Mouse (Mus musculus) brown adipose tissue, adult 24 weeks (tissue): ENCODE results near the gene Itgb3bp. TPM values are rescaled to one million over a fixed set of nuclear protein-coding genes. Genes with fewer than 3 reads are reported as not detected.

ENCODE experiments used
- H3K27ac ChIP-seq: fragments of 200-500 bp; replicated peaks from 2 replicates; pipeline ENCODE4 v1.5.1; 2012; ENCODE audit warnings: low read depth, mild to moderate bottlenecking, low read length
- H3K4me1 ChIP-seq: fragments of 200-500 bp; 2 replicates; pipeline ENCODE4 v1.6.1; 2012; ENCODE audit warnings: low read length, mixed read lengths; ENCODE audit not compliant: control insufficient read depth, insufficient read depth, insufficient read length
- H3K4me3 ChIP-seq: fragments of 200-500 bp; 2 replicates; pipeline ENCODE4 v1.5.1; 2012; ENCODE audit warnings: low read depth, mild to moderate bottlenecking, low read length, moderate library complexity; ENCODE audit not compliant: insufficient read depth
- polyA plus RNA-seq: library from polyadenylated mRNA; stranded (reverse); fragments of >200 nt; gene quantifications from 2 replicates; pipeline ENCODE4 v1.2.4, GENCODE M21; 2012; ENCODE audit not compliant: missing spikeins, insufficient read depth, insufficient read length

Gene Itgb3bp
- polyA plus RNA-seq, 1 experiment: 18.2 TPM

DNA sequence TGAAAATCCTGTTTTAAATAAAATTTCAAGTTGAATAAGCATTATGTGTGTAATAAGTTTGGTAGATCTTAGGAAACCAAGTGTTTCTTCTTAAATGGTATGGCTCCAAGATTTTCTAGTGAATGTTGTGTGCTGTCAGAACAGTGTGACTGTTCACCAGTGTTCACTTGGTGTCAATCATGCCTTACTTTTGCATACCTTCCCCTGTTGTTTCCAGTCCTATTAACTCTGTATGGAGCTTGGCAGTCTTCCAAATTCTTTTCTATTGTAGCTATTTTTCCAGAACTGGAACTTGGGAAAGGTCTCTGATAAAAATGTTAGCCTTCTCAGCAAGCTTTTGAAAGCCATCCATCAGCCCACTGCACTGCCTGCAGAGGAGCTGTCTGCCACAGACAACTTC is 47.2 kb downstream of the Itgb3bp start:
- Histone ChIP-seq H3K4me3 (no peak overlapping the region), H3K4me1 (no peaks in the 10 kb centered on the region), H3K27ac (no peak overlapping the region)

DNA sequence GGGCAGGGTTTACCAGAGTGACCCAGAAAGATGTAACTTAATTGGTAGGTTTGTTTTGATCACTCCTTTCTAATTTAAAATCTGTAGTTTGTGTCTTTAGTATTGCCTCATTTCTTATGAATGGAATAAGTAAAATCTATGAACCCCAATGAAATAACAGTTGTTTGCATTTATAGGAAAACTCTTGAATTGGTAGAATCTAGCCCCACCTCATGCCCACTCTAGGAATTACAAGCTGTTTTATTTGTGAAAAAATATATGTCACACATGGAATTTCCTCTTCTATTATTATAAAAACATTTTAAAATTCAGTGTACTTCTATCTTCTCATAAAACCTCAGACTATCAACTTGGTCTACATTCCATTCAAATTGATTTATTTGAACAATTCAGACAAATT is 47.7 kb downstream of the Itgb3bp start:
- Histone ChIP-seq H3K27ac (no peak overlapping the region), H3K4me3 (no peak overlapping the region), H3K4me1 (no peaks in the 10 kb centered on the region)

DNA sequence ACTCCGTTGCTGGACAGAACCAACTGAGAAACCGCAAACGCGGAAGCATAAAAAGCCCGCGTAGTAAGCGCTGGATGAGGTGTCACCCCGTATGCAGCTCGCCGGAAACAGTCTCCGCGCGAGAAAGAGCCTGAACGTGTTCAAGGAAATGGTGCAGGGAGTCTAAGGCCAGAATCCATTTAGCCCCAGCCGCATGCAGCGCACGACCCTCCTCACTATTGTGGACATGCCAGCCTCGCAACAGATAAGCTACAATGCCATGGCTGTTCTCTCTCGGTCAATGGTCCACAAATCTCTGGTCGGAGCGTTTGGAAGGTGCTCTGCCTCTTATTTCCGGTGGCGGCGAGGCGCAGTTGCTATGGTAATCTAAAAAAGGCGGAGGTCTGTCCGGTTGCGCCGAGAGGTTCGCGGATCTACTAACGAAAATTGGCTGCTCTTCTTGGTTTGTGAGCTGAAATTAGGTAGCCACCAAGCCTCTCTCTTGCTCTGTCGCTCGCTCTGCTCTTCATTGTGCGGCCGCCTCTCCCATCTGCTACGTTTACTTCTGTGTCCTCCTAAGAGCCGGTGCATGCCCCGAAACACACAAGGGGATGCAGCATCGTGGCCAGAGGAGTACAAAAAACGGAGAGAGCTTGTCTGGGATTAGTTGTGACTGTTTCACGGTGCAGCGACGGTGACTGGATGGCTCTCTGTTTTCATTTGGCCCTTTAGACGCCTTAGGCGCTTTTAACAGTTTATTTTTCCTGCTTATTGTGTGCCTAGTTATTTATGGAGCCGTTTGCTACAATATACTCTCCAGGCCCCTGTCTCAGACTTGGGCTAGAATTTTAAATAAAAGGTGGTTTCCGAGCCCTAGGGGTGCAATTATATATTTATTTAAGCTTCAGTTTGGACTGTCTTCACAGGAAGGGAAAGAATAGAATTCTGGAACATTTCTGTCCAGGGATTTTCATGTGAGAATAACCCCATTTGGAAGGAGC is 100.2 kb downstream of the Itgb3bp start, which contains the start of gene Efcab7:
Gene Efcab7, plus strand, starts transcription at position 105 of the 980 bp plus-strand sequence.
- Histone ChIP-seq H3K4me3 (peak within 1 kb of the TSS; percentile 85), H3K4me1 (no peaks in the 10 kb centered on the region), H3K27ac (0 out of 2 replicates have a peak within 1 kb of the TSS, but pooled peaks have one; percentile 61)

DNA sequence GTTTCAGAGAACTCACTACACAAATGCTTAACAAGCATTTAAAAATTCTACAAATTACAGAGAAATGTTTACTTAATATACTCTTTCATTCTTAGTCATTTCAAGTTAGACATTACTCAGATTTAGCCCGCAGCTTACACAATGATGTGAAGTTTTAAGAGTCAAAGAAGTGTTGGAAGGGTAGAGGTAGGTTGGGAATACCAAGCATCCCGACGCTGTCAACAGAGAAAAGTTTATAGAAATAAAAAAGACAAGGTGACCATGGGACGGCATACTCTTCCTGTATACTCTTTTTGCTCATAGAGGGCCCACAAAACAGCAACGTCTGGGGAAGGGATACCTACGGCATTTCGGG is 100.9 kb downstream of the Itgb3bp start:
- H3K4me1 ChIP-seq: no peaks in the 10 kb centered on the region
- H3K27ac ChIP-seq: no peak overlapping the region
- peak overlapping the region; percentile 85 for H3K4me3 ChIP-seq

DNA sequence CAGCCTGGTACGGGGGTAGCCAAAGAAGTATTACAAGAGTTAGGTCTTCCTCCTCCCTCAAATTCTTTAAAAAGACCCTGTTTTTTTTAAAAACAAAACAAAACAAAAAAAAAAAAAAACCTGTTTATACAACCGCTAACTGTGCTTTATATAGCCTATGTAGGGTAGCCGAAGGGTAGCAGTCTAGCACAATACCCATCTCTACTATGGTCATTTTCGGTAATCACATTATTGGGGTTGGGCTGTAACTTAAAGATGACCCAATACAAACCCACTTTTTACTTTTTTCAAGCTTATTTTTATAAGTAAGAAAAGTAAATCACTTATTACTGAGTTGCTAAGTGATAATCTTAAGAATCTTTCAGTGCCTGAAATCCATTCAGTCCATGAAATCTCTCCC is 101.3 kb downstream of the Itgb3bp start:
- Histone ChIP-seq H3K4me3 (no peak overlapping the region), H3K4me1 (no peaks in the 10 kb centered on the region), H3K27ac (no peak overlapping the region)

DNA sequence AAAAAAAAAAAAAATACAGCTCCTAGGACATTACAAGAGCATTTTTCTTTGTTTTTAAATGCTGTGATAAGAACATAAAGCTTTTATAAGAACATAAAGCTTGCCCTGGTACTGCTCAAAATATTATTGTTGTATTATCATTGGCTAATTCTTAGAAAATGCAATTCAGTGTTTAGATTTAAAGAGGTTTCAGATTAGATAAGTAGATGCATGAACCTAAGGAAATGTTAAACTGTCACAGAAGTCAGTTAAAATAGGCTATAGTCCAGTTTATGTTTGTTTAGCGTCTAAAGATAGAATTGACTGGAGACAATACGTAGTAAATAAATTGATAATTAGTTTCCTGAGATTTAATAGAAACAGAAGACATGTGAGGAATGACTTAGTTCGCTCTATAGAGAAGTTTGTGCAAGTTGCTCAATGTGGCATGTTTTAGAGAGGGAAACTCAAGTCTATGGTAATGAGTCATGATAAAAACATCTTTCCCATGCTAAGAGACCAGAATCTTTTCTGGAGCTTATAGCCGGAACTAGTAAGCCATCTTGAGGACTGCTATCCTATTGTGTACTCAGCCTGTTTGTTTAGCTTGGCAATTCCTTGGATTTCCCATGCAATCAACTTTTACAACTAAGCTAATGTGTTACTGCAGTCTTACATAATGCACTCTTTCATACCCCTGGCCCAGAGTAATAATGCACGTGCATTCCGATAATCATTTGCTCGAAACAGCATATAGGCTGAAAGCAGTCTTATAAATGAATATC is 112.7 kb downstream of the Itgb3bp start:
- Histone ChIP-seq H3K4me1 (no peaks in the 10 kb centered on the region), H3K27ac (no peak overlapping the region), H3K4me3 (no peak overlapping the region)

DNA sequence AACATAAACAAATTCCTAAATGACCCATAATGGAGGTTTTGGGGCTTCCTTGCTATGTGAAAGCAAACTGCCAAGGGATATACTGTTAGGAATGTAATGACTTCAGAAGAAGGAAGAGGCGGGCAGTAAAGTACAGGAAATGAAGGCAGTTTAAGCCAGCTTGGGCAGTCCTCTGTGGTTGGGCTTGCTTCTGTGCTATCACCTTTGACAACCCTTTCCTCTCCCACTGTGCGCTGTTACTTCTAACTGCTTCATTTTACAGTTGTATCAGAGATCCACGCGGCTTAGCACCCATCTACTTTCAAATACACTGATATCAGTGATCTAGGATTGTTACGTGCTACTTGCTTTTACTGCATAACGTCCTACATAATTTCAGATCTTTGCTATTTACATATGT is 137.2 kb downstream of the Itgb3bp start:
- Histone ChIP-seq H3K27ac (no peak overlapping the region), H3K4me3 (no peak overlapping the region), H3K4me1 (no peaks in the 10 kb centered on the region)

DNA sequence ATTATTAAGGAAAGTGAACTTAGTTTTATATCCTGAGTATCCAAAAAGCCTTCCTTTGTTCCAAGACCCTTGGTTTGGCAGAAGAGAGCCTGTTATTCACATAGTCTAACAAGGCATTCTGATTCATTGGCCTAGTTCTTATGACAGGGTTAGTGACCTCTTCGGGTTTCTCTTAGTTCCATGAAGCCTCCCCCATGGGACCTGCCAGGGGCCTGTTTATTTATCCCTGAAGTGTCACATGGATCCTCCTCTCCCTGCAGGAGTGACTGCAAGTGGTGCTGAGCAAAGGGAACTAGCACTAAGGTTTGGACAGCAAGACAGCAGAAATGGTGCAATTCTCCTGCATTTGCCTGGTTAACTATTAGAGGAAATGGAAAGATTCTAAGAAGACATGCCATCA is 156.6 kb downstream of the Itgb3bp start:
- Histone ChIP-seq H3K4me3 (no peak overlapping the region), H3K27ac (no peak overlapping the region), H3K4me1 (no peaks in the 10 kb centered on the region)

DNA sequence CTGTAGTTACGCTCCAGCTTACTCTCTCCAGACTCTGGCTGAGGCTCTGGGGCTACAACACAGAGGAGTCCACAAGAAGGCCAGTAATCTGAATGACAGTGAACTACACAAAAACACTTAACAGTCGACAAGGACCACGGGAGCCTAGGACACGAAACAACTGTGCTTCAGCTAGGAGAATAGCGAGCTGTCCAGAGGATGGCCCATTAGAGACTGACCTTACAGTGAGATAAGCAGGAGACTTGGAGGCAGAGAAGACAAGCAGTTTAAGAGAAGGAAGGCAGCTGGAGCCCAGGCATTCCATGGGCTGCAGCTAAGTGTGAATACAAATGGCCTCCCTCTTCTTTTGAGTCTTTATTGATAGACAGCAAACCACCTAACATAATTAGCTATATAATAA is 159.1 kb downstream of the Itgb3bp start:
- no peak overlapping the region for H3K27ac ChIP-seq
- H3K4me3 ChIP-seq: no peak overlapping the region
- no peaks in the 10 kb centered on the region for H3K4me1 ChIP-seq

DNA sequence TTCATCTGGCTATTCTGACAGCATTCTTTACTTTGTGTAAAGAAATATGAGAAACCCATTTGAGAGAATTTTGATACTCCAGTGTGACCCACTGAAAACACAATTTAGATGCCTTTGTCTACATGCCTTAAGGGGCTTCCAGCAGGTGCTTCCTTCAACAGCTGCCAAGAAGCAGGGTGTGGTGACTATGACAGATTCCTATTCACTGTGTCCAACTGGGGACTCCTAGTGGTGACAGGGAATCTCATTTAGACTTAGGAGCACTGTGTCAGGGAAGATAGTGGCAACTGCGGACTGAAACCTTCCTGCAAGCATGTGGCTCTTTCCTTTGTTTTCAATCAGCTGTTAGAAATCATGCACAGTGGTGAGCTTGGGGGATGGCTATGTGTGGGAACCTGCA is 162.9 kb downstream of the Itgb3bp start:
- Histone ChIP-seq H3K27ac (no peak overlapping the region), H3K4me3 (no peak overlapping the region), H3K4me1 (no peaks in the 10 kb centered on the region)

DNA sequence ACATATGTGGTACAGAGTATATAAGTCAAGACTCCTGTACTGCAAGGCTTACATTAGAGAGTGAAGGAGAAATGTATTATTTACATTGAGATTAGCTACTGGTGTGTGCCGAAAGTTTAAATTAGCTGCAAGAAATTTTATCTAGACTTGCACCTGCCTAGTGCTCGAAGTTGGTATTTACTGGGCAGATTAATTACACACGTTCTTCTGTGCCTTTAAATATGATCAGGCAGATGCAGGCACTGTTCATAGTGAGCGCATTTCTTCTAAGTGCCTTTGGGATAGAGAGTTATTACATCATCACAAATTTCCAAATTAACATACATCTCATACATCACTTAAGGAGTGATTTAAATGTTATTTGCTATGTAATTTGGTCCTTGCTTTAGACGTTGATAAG is 163.3 kb downstream of the Itgb3bp start:
- Histone ChIP-seq H3K4me1 (no peaks in the 10 kb centered on the region), H3K27ac (no peak overlapping the region), H3K4me3 (no peak overlapping the region)

DNA sequence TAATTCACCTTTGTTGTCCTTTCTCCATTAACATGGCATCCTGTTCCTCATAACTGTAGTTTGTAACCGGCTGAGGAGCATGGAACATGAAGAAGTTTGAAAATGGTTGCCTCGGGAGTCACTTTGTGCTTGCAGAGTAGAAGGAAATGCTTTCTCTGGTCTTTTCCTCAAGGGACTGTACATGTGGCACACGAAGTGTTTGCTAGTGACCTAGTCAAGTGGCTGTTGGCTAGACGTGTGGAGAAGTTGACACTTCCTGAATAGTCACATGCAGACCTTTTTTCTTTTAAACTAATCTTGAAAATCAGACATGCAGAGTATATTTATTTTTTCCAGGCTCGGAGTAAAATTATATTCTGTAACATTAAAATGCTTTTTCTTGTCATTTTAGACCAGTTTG is 177.2 kb downstream of the Itgb3bp start:
- Histone ChIP-seq H3K4me1 (no peaks in the 10 kb centered on the region), H3K4me3 (no peak overlapping the region), H3K27ac (no peak overlapping the region)

DNA sequence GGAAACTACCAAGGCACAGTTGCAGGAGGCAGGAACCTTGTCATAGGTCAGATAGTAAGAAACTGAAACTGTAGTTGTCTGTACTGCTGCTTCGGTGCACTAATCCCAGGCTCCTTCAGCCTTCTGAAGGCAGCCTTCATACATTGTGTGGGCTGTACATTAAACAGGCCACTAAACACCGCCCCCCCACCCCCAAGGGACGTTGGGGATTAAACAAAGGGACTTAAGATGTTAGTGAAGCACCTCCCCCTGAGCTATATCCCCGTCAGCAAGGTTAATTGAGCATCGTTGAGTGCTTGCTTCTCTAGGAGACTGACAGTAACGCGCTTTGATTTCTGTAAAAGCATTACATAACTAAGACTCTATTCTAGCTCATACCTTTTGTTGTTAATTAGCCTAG is 189.8 kb downstream of the Itgb3bp start:
- no peak overlapping the region for H3K4me3 ChIP-seq
- no peak overlapping the region for H3K27ac ChIP-seq
- H3K4me1 ChIP-seq: no peaks in the 10 kb centered on the region

DNA sequence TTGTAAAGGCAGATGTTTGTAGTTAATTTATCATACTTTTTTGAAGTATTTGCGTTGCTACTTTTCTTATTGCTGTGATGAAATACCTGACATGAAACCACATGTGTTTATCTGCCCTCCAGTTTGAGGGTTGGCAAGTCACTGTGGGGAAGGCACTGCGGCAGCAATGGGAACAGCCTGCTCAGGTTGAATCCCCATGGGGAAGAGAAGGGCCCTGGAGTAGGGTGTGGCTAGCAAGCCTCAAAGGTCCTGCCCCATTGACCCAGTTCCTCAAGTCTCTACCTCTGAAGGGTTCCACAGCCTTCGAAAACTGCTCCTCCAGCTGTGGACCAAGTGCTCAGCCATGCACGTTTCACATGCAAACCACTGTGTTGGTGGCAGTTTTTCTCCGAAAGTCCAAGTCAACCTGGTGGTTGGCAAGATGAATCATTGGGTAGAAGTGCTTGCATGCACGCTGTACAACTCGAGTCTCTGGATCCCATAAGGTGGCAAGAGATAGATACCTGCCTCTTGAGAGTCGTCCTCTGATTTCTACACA is 203.6 kb downstream of the Itgb3bp start:
- Histone ChIP-seq H3K4me1 (no peaks in the 10 kb centered on the region), H3K4me3 (no peak overlapping the region), H3K27ac (no peak overlapping the region)

DNA sequence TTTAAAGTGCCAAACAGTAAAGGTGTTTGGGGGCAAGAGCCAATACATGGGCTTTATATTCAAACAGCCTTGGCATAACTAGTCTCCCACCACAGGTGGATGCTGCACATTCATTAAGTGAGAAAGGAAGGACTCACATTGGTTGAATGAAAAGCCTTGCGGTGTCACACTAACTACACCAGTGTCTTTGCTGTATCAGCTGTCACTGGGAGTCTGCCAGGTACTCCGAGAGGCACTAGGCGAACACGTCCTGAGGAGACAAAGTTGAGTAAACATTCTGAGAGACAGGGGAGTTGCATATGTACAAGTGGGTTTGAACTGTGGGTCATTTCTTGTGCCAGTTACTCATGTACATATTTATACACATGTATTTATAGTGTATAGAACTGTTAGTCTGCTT is 205.3 kb downstream of the Itgb3bp start:
- H3K4me3 ChIP-seq: no peak overlapping the region
- no peaks in the 10 kb centered on the region for H3K4me1 ChIP-seq
- H3K27ac ChIP-seq: no peak overlapping the region
